Comparison of ENCODE assay signal across 12 mouse cellular contexts in the genomic region with DNA sequence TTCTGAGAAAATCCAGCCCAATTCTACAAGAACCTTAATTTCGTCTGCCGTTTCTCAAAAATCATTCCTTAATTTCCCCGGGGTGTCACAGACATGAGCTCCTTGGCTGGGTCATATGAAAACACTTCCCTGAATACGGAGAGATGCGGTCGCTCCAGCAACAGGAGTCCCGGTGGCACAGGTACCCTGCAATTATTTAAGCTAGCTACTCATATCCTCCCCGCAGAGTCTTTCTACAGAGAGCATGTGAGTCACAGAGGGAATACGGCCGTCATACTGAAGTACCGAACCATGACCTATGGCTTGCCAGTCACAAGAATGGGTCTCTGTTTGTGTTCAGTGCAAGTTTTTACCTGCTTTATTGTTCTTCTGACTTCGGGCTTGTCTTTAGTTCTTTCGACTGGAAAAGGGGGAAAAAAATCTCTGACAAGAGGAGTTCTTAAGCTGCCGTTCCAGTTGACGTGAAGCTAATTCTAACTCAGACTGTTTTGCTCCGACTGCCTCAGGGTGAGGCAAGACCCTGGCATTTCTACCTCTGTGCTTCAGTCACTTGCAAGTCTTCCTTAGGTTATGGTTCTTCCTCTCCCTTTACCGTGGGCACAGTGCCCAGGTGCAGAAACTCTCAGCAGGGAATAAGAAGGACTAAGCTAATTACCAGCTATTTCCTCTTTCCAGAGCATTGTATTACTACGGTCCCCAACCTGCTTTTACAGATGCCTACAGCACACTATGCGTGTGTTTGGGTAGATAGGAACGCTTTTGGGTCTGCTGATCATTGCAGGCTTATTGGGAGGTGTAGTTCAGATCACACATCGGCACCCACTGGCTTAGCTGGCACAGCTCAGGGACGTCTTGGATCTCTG.
A peak's percentile ranks its signal among the peaks of the same experiment; 100 is the strongest.
DNase-seq lines count a peak whose midpoint lies in the region; ATAC-seq and TF ChIP-seq lines count a peak whose summit lies in the region.
"Had no signal": no experiment of that assay in that cellular context is flagged by ENCODE, and none has a peak within 500 bp of the region (broad histone marks: within the 10 kb centered on the region; RNA-seq: fewer than 3 reads in every experiment).

No protein-coding gene starts in this region.

- TF ChIP-seq CTCF in hindbrain, postnatal 0 days (IDR thresholded peaks at IDR 0.05; ENCODE audit: low read depth): no peak
- TF ChIP-seq CTCF in CH12.LX (conservative IDR thresholded peaks at IDR 0.05 in 1 of 2, IDR thresholded peaks at IDR 0.05 in 1 of 2; ENCODE audit: low read depth in 2 of 2, low read length in 2 of 2): no peak

- H3K36me3 ChIP-seq in hindbrain, postnatal 0 days (ENCODE audit: insufficient read depth, low read length): no peaks in the 10 kb centered on the region
- H3K36me3 ChIP-seq in hindbrain, embryonic 12.5 days: no peaks in the 10 kb centered on the region
- H3K36me3 ChIP-seq in CH12.LX (replicated peaks in 1 of 2; ENCODE audit: control insufficient read depth in 1 of 2, insufficient read depth in 1 of 2, low read length in 1 of 2): no peaks in the 10 kb centered on the region
- no peaks in the 10 kb centered on the region for H3K36me3 ChIP-seq in embryonic facial prominence, embryonic 15.5 days
- H3K36me3 ChIP-seq: liver, embryonic 13.5 days had no signal

- ATAC-seq in hindbrain, postnatal 0 days: 0 out of 2 replicates have a peak, but pooled peaks have one; percentile 24
- ATAC-seq in hindbrain, embryonic 12.5 days (ENCODE audit: low FRiP score): no peak
- 0 out of 2 replicates have a peak, but pooled peaks have one; percentile 61 for ATAC-seq in embryonic facial prominence, embryonic 15.5 days (ENCODE audit: insufficient number of reproducible peaks, low FRiP score, low TSS enrichment, low read depth)
- ATAC-seq: intestine, postnatal 0 days had no signal

- H3K79me2 ChIP-seq in CH12.LX (replicated peaks; ENCODE audit: control insufficient read depth, extremely low read depth, insufficient read depth, poor library complexity, severe bottlenecking): no peaks in the 10 kb centered on the region

- H3K9ac ChIP-seq in hindbrain, postnatal 0 days (replicated peaks; ENCODE audit: low read length): no peak overlapping the region
- no peak overlapping the region for H3K9ac ChIP-seq in hindbrain, embryonic 12.5 days
- H3K9ac ChIP-seq in CH12.LX (ENCODE audit: insufficient read depth, low read depth): no peak overlapping the region
- no peak overlapping the region for H3K9ac ChIP-seq in embryonic facial prominence, embryonic 15.5 days
- H3K9ac ChIP-seq: liver, embryonic 13.5 days had no signal

- no peak overlapping the region for H3K4me3 ChIP-seq in hindbrain, postnatal 0 days (ENCODE audit: low read length)
- no peak overlapping the region for H3K4me3 ChIP-seq in hindbrain, embryonic 12.5 days
- no peak overlapping the region for H3K4me3 ChIP-seq in CH12.LX (replicated peaks in 1 of 3; ENCODE audit: low read depth in 2 of 3, low read length in 2 of 3, poor library complexity in 1 of 3)
- no peak overlapping the region for H3K4me3 ChIP-seq in embryonic facial prominence, embryonic 15.5 days (replicated peaks)
- H3K4me3 ChIP-seq: liver, embryonic 13.5 days had no signal

- in situ Hi-C loops in CH12.LX (cut with MboI; ENCODE audit: low pct_ligation_motif_present, low pct_unique_long_range_greater_than_20kb, low sequenced_read_pairs): no loop called here

- 0 out of 2 replicates have a peak overlapping the region, but pooled peaks have one; percentile 7 for H3K4me2 ChIP-seq in hindbrain, postnatal 0 days (ENCODE audit: low read depth, low read length)
- H3K4me2 ChIP-seq in hindbrain, embryonic 12.5 days (replicated peaks): no peak overlapping the region
- H3K4me2 ChIP-seq in CH12.LX (ENCODE audit: insufficient read depth, low read depth, poor library complexity, severe bottlenecking): no peak overlapping the region; the same call in 1 of the 2 replicates
- H3K4me2 ChIP-seq in embryonic facial prominence, embryonic 15.5 days (replicated peaks): peak overlapping the region; percentile 26
- H3K4me2 ChIP-seq: liver, embryonic 13.5 days had no signal

- H3K9me3 ChIP-seq in hindbrain, postnatal 0 days (ENCODE audit: low read length): no peaks in the 10 kb centered on the region
- H3K9me3 ChIP-seq in hindbrain, embryonic 12.5 days (replicated peaks): no peaks in the 10 kb centered on the region
- no peaks in the 10 kb centered on the region for H3K9me3 ChIP-seq in CH12.LX (replicated peaks; ENCODE audit: low read length)
- no peaks in the 10 kb centered on the region for H3K9me3 ChIP-seq in embryonic facial prominence, embryonic 15.5 days (replicated peaks)
- H3K9me3 ChIP-seq: liver, embryonic 13.5 days had no signal

- no peaks in the 10 kb centered on the region for H3K27me3 ChIP-seq in hindbrain, postnatal 0 days (ENCODE audit: insufficient read depth, low read length)
- H3K27me3 ChIP-seq in hindbrain, embryonic 12.5 days: 0 out of 2 replicates have a peak, but pooled peaks cover 4% of the 10 kb centered on the region
- H3K27me3 ChIP-seq in CH12.LX (replicated peaks): no peaks in the 10 kb centered on the region
- no peaks in the 10 kb centered on the region for H3K27me3 ChIP-seq in embryonic facial prominence, embryonic 15.5 days
- H3K27me3 ChIP-seq: liver, embryonic 13.5 days had no signal

- no peak for DNase-seq in hindbrain, postnatal 0 days (ENCODE audit: low spot score)
- DNase-seq in A20 (ENCODE audit: low read depth, low spot score) (peak; percentile 7), CH12.LX (ENCODE audit: extremely low read depth) (no peak)
- no peak for DNase-seq in frontal cortex, postnatal 36 days (ENCODE audit: low spot score in 2 of 2)
- no peak for DNase-seq in gastrocnemius, postnatal 4 days (ENCODE audit: low spot score in 2 of 2)
- DNase-seq: cerebellum, adult 11-12 months; liver, embryonic 13.5 days; lung, postnatal 36 days; right cerebral cortex, postnatal 4 days had no signal

- 0 out of 2 replicates have a peak, but pooled peaks cover 3% of the 10 kb centered on the region for H3K4me1 ChIP-seq in hindbrain, postnatal 0 days (ENCODE audit: insufficient read depth, low read length)
- H3K4me1 ChIP-seq in hindbrain, embryonic 12.5 days: peaks cover 11% of the 10 kb centered on the region
- H3K4me1 ChIP-seq in CH12.LX (ENCODE audit: control insufficient read depth in 1 of 2, insufficient read depth in 2 of 2): peaks cover 2 to 10% of the 10 kb centered on the region in 2 experiments; a peak in 2 of 4 replicates
- peaks cover 22% of the 10 kb centered on the region for H3K4me1 ChIP-seq in embryonic facial prominence, embryonic 15.5 days
- H3K4me1 ChIP-seq: liver, embryonic 13.5 days had no signal

- TF ChIP-seq RAD21 in CH12.LX (IDR thresholded peaks at IDR 0.05; ENCODE audit: low read depth, low read length): no peak

- TF ChIP-seq EP300 in CH12.LX (IDR thresholded peaks at IDR 0.05; ENCODE audit: low read length): no peak

- H3K27ac ChIP-seq in hindbrain, postnatal 0 days: no peak overlapping the region
- H3K27ac ChIP-seq in hindbrain, embryonic 12.5 days: no peak overlapping the region
- H3K27ac ChIP-seq in CH12.LX (ENCODE audit: insufficient read depth, low read depth): no peak overlapping the region
- no peak overlapping the region for H3K27ac ChIP-seq in embryonic facial prominence, embryonic 15.5 days (replicated peaks)
- H3K27ac ChIP-seq: liver, embryonic 13.5 days had no signal

- dilution Hi-C loops in CH12.LX (cut with MboI; ENCODE audit: extremely low pct_ligation_motif_present, extremely low pct_unique_long_range_greater_than_20kb, low sequenced_read_pairs): no loop called here

- 49% methylated on average over 22 of the region's 22 CpGs for WGBS in hindbrain, postnatal 0 days
- 65% methylated on average over 22 of the region's 22 CpGs for WGBS in hindbrain, embryonic 12.5 days
- 37% methylated on average over 22 of the region's 22 CpGs for WGBS in embryonic facial prominence, embryonic 15.5 days

- no peak for TF ChIP-seq POLR2A in CH12.LX (IDR thresholded peaks at IDR 0.05; ENCODE audit: low read depth, low read length)

TF ChIP-seq in CH12.LX, 34 proteins besides CTCF, POLR2A, EP300 and RAD21:
- 0 out of 2 replicates have a peak, but pooled peaks have one; percentile 8 for TF ChIP-seq BHLHE40 (IDR thresholded peaks at IDR 0.05; ENCODE audit: low read depth, low read length)
- no peak for TF ChIP-seq CHD1 (IDR thresholded peaks at IDR 0.05; ENCODE audit: low read depth, low read length)

Comparison
In these comparisons a context has a peak if more than half of its experiments do, and no peak if none do; other contexts are left out.
1. H3K4me2 ChIP-seq: peak in hindbrain, postnatal 0 days (single experiment) and embryonic facial prominence, embryonic 15.5 days (single experiment); none in hindbrain, embryonic 12.5 days (single experiment) and CH12.LX (single experiment).